Mouse (Mus musculus) T-cell, adult 66 days (primary cell): ENCODE measurements around the gene Map3k12. TPM values are rescaled to one million over a fixed set of nuclear protein-coding genes. Genes with fewer than 3 reads are reported as not detected.

Experiments used
- total RNA-seq, 2 experiments: library from RNA; stranded (reverse); gene quantifications; 3 replicates in 1 of 2; 4 replicates in 1 of 2; pipeline ENCODE4 v1.2.4; 2023

Gene Map3k12
- total RNA-seq: 1 to 10 TPM; 4.7 to 4.8 TPM

DNA sequence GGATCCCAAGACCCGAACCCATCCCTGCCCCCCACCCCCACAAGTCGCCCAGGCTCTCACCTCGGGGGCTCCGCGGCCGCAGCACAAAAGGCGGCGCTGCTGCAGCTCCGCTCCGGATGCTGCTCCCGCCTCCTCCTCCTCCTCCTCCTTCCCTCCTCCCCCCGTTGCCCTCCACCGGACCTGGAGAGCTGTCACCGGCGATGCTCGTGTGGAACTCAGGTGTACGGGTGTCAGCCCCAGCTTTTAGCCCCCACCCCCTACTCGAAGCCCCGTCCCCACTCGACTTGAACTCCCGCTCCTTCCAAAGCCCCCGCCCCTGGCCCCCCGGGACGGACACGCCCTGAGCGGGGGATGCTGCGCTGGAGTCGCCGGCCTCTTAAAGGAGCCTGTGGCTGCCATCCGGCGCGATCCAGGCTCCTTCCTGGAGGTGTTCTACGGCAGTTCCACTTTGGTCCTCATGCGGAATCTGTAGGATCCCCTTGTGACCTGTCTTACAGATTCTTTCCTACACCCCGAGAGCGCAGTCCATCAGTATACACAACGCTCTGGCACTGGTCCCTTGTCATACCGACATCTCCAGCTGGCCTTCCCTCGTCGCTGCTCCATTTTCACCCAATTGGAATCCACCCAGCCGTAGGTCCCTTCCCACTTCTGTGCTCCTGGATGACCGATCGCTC is at the start of gene Map3k12:
Map3k12 (minus strand) TSS at position 337 of the 677 bp plus-strand sequence.

DNA sequence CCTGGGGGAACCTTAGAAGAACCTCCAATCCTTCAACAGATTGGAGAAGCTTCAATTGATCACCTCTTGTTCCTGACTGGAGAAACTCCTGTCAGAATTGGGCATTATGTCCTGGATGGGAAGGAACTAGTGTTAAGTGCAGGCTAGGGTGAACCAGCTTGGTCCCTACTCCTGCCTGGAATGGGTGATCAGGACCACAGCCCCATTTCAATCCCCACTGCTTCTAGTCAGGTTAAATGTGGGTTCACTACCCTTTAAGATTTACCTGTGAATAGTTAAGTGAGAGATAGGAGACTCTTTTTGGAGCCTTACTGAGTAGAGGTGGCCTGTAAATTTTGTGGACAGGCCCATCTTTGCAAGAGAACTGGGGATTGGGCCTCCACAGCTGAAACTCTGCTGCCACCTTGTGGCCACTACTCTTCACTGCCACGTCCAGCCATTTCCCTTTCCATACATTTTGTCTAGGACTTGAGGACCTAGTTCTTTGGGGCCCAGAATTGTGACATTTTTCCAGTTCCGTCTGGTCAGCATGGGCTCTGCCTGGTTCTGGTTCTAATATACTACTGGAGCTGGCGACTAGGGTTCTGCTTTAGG is 8.1 kb upstream of the Map3k12 start, which contains the start of gene Npff:
Npff (minus strand) TSS at position 51 of the 594 bp plus-strand sequence.

DNA sequence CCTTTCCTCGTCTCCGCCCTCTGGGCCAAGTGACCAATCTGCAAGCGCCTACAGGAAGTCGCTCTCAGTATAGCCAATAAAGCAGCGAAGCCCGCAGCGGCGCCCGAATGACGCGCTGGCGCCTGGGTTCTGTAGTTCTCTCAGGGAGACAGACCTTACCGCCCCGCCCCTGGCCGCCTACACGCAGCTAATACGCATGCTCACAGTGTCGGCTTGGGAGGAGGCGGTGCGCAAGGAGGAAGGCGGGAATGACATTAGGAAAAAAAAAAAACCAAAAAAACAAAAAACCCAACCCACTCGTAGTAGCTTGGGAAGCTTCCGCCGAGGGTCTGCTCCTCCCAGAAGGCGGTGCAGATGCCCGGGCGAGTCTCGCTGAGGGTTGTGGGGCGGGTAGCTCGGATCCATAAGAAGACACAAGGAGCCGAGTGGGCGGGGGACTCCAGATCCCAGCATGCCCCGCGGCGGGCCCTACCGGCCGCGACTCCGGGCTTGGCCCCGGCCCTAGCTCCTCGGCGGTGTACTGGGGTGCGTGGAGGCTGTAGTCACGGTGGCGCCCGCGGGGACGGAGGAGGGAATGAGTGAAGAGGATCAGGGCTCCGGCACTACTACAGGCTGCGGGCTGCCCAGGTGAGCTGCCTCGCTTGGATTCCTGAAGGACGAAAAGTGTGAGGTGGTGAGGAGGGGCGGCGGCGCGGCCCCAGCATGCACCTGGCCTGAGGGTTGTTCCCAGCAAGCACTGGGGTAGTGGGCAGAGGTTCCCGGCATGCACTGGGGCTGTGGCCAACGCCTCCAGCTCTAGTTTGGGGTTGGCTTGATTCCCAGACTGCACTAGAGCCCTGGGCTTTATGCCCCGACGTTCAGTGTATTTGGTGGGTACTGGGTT is 1.4 kb upstream of the Map3k12 start, which contains the start of gene Tarbp2:
Tarbp2 (plus strand) TSS at position 217 of the 883 bp plus-strand sequence.

DNA sequence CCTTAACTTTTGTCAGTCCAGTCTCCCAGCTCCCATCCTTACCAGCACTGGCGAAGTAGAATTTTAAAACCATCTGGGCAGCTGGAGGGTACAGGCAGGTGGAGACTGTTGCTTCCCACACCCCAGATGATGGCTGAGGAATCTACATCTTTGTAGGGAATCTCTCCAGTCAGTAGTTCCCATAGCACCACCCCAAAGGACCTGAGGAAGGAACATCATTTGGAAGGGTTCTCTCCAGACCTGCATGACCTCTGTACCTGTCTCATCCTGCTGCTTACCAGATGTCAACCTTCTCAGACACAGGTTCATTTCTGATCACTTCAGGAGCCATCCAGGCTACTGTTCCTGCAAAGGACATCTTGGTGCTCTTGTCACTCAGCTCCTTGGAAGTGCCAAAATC is 13.4 kb downstream of the Map3k12 start, which contains the start of gene Gm10337:
Gm10337 (plus strand) TSS at position 276 of the 400 bp plus-strand sequence.

DNA sequence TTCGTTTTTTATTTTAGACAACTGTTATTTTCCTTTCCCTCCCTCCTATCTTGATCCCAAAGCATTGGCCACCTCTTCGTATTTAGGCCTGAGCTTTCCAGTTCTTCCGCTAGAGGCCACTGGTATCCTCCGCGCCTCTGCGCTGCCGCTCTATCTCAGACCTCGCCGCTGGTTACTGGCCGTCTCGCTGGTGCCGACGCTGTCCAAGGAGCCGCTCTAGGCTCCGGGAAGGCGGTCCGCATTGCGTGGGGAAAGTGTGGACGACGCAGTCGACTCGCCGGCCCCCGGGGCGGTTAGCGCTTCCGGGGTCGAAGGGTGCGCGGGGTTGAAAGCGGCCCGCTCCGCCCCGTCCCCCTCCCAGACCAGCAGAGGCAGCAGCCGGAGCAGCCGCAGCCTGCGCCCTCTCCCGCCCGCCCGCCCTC is 46.7 kb downstream of the Map3k12 start, which contains the start of gene Pcbp2:
Pcbp2 (plus strand) TSS at position 357 of the 422 bp plus-strand sequence.

DNA sequence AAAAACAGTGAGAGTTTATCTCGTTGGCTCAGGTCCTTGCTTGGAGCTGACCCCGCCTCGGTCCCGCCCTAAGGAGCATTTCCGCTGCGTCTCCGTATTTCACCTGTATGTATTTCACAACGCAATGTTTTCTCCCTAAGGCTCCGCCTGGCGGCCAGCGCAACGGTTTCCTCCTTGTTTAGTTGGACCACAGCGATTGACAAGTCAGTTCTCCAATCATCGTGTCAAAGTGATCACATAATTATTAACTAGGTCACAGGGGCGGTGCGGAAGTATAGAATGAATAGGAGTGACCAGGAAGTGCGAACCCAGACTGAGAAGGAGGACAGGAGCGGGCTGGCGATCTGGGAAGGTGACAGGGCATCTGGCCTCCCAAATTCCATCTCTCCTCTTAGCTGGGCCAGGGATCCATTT is 58.0 kb downstream of the Map3k12 start, which contains the start of gene Prr13:
Prr13 (plus strand) TSS at position 125 of the 414 bp plus-strand sequence.

Other genes starting within 250 kb of the Map3k12 start
- gene Gm9918, start 246.5 kb downstream of the Map3k12 start, total RNA-seq: not detected
- 10 to 100 TPM; 35.3 to 39.6 TPM for gene Mfsd5, start 237.6 kb downstream of the Map3k12 start, total RNA-seq
- gene Espl1, start 220.8 kb downstream of the Map3k12 start, total RNA-seq: 1 to 10 TPM; 5.4 to 6.7 TPM
- gene Pfdn5, start 190.9 kb downstream of the Map3k12 start, total RNA-seq: 100 to 1,000 TPM; 523 to 527 TPM
- gene Myg1, start 185.4 kb downstream of the Map3k12 start, total RNA-seq: 10 to 100 TPM; 65.7 to 81.3 TPM
- gene Aaas, start 166.3 kb downstream of the Map3k12 start, total RNA-seq: 10 to 100 TPM; 39.7 to 48.7 TPM
- not detected for gene Sp7, start 149.9 kb downstream of the Map3k12 start, total RNA-seq
- 100 to 1,000 TPM; 143 to 147 TPM for gene Sp1, start 110.9 kb downstream of the Map3k12 start, total RNA-seq
- gene Amhr2, start 71.7 kb downstream of the Map3k12 start, total RNA-seq: 1 to 10 TPM in 1 of 2 experiments, under 1 TPM in 1; 0.84 to 8.0 TPM
- gene Prr13, start 58.0 kb downstream of the Map3k12 start, total RNA-seq: 10 to 100 TPM; 53.6 to 64.7 TPM
- 100 to 1,000 TPM; 782 to 825 TPM for gene Pcbp2, start 46.5 kb downstream of the Map3k12 start, total RNA-seq
- gene Gm10337, start 13.3 kb downstream of the Map3k12 start, total RNA-seq: 10 to 100 TPM; 16.4 to 31.6 TPM
- 10 to 100 TPM; 58.8 to 62.3 TPM for gene Tarbp2, start 1.1 kb upstream of the Map3k12 start, total RNA-seq
- gene Npff, start 7.9 kb upstream of the Map3k12 start, total RNA-seq: 10 to 100 TPM; 17.6 to 18.6 TPM
- gene Gm28047, start 108.0 kb upstream of the Map3k12 start, total RNA-seq: 1 to 10 TPM in 1 of 2 experiments, not detected in 1; 4.3 TPM
- 100 to 1,000 TPM; 116 to 133 TPM for gene Atf7, start 108.4 kb upstream of the Map3k12 start, total RNA-seq
- 1 to 10 TPM; 2.5 to 5.1 TPM for gene Atp5g2, start 155.3 kb upstream of the Map3k12 start, total RNA-seq
- gene Calcoco1, start 205.1 kb upstream of the Map3k12 start, total RNA-seq: 10 to 100 TPM; 46.0 to 49.3 TPM